Mouse (Mus musculus): ENCODE data around the gene Wdr13. TPM values are rescaled to one million over a fixed set of nuclear protein-coding genes. Genes with fewer than 3 reads are reported as not detected.

Wdr13 gene
- total RNA-seq (2021) = 100 to 1,000 TPM; 214 to 224 TPM

GRCm38 (mm10) chrX:8132017-8132976 is at the start of gene Wdr13:
Gene Wdr13 (minus strand): TSS chrX:8132892.
- intact Hi-C loops (cut with DNase I) = no loop called here
- peak; percentile 87 for DNase-seq

GRCm38 (mm10) chrX:8179646-8180045 is 47.0 kb upstream of the Wdr13 start:
- no peak for DNase-seq
- intact Hi-C loops (cut with DNase I) = no loop called here

DNA sequence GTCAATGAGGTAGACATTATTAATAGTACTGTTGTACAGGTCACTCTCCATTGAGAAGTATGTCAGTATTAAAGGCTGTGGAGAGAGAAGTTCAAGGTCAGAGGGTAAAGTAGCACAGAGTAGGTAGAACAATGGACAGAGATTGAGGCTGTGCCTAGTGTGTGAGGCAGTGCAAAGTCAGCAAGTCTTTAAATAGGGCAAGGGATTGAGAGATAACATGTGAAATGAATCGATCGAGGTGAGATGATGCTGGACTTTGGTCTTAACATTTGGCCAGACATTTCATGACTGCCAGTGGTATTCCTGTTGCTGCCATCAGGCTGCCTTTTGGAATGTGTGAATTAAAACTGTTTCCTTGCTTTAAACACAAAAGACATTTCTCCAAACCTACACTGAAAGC is 46.2 kb upstream of the Wdr13 start:
- intact Hi-C loops (cut with DNase I) = no loop called here
- DNase-seq = no peak

GRCm38 (mm10) chrX:8175504-8176385 is 43.1 kb upstream of the Wdr13 start, which contains the start of gene Tbc1d25:
Gene Tbc1d25 (minus strand): TSS chrX:8176181.
- DNase-seq = peak; percentile 87
- intact Hi-C loops (cut with DNase I) = no loop called here

- intact Hi-C loops (cut with DNase I) = no loop called here
- DNase-seq = no peak
Observed at GRCm38 (mm10) chrX:8175169-8175503, 42.4 kb upstream of the Wdr13 start.

GRCm38 (mm10) chrX:8167716-8168647 is 35.3 kb upstream of the Wdr13 start:
- DNase-seq = no peak
- intact Hi-C loops (cut with DNase I) = no loop called here

- intact Hi-C loops (cut with DNase I) = no loop called here
- DNase-seq = no peak
Observed at GRCm38 (mm10) chrX:8164471-8164870, 31.8 kb upstream of the Wdr13 start.

DNA sequence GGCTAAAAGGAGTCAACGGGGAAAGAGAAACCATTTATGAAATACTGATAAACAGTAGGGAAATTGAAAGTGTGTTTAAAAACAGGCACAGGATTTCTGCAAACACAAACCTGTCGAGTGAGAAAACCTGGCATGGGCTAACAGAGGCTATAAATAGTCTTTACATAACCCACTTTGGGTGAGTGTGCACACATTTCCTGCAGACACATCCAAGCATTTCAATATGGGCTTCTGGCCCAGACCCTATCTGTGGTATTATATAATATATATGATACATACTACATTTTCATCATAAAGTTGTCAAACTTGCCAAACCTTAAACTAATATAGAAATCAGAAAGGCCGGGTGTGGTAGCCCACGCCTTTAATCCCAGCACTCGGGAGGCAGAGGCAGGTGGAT is 30.4 kb upstream of the Wdr13 start:
- DNase-seq = no peak
- intact Hi-C loops (cut with DNase I) = no loop called here

DNA sequence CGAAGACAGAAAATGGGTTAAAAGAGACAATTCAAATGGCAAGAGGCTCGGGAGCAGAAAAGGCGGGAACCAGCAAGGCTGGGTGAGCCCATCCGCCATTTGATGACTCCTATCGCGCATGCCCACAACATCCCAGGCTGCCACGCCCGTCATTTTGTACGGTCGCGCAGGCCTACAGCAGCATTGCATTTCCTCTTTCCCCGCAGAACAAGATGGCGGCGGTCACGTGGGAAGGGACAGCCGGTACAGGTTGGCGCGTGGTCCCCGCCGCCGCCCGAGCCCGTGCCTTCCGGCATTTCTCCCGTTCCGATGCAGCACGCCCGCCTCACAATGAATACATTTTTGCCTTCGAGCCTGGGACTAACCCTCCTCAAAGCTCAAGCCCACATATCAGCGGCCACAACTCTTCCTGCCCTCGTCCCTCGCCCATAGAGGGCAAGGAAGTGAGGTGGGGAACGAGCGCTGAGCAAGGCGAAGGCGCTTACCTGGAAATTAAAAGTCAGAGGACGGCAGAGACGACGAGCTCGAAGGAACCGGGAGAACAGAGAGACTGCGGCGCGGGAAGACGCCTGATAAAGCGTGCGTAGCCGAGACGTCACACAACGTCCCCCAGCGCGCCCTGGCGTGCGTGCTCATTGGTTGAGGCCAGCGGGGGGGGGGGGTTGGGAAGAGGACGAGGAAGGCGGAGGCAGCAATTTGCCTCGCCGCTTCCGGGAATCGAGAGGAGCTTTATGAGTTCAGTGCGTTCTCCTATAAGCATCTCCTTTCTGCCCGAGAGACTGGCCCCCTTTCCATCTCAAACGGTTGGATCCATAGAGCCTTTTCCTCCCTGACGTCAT is 12.7 kb upstream of the Wdr13 start, which contains the start of gene Rbm3:
TSS of gene Rbm3 (minus strand) at position 728 of the 839 bp plus-strand sequence.
- peak; percentile 88 for DNase-seq
- intact Hi-C loops (cut with DNase I) = no loop called here

DNA sequence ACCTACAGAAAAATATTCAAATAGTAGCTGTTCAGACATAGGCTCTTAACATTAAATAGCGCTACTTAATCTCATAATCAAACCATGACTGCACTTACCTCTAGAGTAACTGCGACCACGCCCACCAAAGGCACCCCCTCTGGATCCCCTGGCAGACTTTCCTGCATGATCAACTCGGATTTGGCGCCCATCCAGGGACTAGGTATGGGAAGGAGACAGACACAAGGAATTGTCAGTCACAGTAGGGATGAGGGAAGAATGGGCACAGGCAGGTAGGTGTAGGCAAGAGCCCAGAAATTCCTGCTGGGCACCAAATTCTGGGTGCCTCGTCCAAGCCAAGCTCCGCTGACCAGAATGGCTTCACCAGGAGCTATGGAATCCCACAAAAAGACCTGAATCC is 11.1 kb upstream of the Wdr13 start:
- intact Hi-C loops (cut with DNase I) = no loop called here

DNA sequence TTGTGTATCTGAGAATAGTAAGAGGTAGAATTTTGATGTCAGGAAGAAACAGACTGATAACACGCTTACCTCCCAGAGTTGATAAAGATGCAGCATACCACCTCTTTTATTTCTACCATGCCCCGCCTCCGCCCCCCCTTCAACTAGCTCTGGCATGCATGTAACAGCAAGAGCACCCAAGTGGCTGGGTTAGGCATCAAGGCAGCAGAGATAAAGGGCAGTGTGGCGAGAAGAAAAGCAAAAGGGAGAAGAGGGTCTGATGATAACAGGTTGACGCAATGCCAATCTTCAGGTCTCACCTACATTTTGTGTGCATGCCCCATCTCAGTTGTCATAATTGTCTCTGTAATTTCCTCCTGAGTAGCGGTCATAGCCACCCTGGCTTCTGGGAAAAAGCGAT is 10.3 kb upstream of the Wdr13 start:
- DNase-seq = no peak
- intact Hi-C loops (cut with DNase I) = no loop called here

More for the DNA sequence above, 11.1 kb upstream of the Wdr13 start:
- DNase-seq = peak; percentile 27

DNA sequence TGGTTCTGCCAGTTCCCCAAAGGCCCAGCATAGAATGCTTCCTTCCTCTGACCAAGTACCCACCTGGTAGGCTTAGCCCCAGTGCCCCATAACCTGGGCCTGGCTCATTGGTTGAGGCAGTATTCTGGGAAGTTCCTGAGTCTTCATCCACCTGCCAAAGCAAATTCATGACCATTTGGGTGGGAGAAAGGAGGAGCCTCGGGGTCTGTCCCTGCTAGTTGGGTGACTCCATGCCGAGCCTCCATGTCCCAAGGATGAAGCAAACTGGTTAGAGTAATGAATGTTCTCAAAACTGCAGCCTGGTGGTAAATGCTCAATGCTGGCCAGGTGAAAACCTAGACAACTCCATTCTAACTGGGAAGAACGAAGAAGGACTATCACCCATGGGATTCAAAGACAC is 8.4 kb upstream of the Wdr13 start:
- intact Hi-C loops (cut with DNase I) = no loop called here
- DNase-seq = no peak

GRCm38 (mm10) chrX:8140446-8140845 is 7.8 kb upstream of the Wdr13 start:
- intact Hi-C loops (cut with DNase I) = no loop called here
- no peak for DNase-seq

GRCm38 (mm10) chrX:8139480-8139879 is 6.8 kb upstream of the Wdr13 start:
- no peak for DNase-seq
- intact Hi-C loops (cut with DNase I) = no loop called here

- intact Hi-C loops (cut with DNase I) = no loop called here
- DNase-seq = no peak
Observed at GRCm38 (mm10) chrX:8135886-8136285, 3.2 kb upstream of the Wdr13 start.

GRCm38 (mm10) chrX:8131393-8131792 is 1.3 kb downstream of the Wdr13 start:
- DNase-seq = no peak
- intact Hi-C loops (cut with DNase I) = no loop called here

DNA sequence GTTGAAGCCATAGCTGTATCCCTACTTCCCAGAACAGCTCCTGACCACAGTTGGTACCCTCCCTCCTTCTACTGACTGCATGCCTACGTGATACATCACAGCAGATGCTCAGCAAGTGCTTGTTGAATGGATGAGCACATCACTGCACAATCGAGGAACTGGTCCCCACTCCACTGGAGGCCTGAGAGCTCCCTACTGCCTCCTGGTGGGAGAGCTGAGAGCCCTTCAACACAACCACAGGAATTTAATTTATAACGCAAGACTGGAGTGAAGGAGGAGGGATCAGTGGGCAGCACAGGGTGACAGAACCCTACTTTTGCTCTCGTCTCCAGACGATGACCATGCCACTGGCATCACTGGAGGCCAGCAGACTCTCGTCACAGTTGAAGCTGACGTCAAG is 7.5 kb downstream of the Wdr13 start:
- DNase-seq = no peak
- intact Hi-C loops (cut with DNase I) = no loop called here

DNA sequence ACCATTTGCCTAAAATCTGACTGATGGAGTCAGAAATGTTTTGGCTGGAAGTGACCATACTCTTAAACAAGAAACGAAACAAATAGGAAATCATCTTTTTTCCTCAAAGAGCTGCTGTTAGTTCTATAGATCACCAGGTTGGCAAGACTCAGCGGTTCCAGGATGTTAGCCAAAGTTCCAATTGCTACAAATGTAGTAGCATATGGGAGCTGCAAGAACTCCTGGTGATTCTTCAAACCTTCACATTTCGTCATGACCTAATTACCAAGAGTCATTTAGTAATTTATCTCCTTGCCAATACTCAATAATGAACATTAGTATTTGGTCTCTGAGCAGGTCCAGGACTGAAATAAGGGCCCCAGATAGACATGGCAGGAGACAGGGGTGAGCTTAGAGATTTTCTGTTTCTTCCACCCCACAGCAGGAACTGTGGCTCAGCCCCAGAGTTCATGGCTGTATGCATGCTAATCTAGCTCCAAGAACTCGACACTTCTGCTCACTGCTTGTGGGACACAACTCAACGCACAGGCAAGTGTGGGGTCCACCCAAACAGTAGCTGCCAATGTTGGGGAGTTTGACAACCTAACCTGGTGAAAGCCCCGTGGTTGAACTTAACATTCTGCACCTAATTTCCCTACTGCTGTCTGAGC is 8.7 kb downstream of the Wdr13 start:
- intact Hi-C loops (cut with DNase I) = no loop called here
- DNase-seq = no peak

DNA sequence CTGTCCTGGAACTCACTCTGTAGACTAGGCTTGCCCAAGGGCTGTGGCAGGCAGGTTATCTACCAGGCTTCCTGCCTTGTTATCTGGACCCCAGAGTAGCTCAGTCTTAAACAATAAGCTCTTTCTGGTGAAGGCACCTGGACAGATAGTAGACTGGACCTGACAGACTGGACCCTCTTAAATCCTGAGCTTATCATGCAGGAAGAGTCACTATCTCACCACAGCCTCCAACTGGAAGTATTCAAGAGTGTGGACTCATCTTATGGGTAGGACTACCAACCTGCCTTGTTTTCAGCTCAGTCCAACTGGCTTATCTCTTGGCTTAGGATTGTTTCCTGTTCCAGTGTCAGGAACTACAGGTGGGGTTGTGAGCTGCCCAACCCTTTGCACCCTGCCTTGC is 15.4 kb downstream of the Wdr13 start:
- intact Hi-C loops (cut with DNase I) = no loop called here
- no peak for DNase-seq
